Mouse (Mus musculus) E14TG2a.4 (cell line): ENCODE data around the gene Btbd7.

Experiments used
- H3K27me3 ChIP-seq: 2 replicates; pipeline ENCODE4 v1.6.1; 2014; ENCODE audit warnings: low read length, control low read depth; ENCODE audit not compliant: insufficient read depth
- H3K36me3 ChIP-seq: 2 replicates; pipeline ENCODE4 v1.6.1; 2014; ENCODE audit warnings: low read length, control low read depth; ENCODE audit not compliant: insufficient read depth
- H3K4me1 ChIP-seq: replicated peaks from 2 replicates; pipeline ENCODE4 v1.6.1; 2014; ENCODE audit warnings: low read depth, low read length, control low read depth
- H3K4me3 ChIP-seq: replicated peaks from 2 replicates; pipeline ENCODE4 v1.5.1; 2014; ENCODE audit warnings: mild to moderate bottlenecking, low read length
- H3K9me3 ChIP-seq: 2 replicates; pipeline ENCODE4 v1.6.1; 2014; ENCODE audit warnings: low read length, control low read depth
- CTCF ChIP-seq: conservative IDR thresholded peaks from 2 replicates; pipeline ENCODE4 v1.5.1; 2014; ENCODE audit warnings: low read length
- NANOG ChIP-seq: IDR thresholded peaks from 2 replicates; pipeline ENCODE4 v1.6.1; 2014; ENCODE audit warnings: borderline replicate concordance, low read length, mixed read lengths
- POU5F1 ChIP-seq: IDR thresholded peaks from 2 replicates; pipeline ENCODE4 v1.6.1; 2014; ENCODE audit warnings: low read length, borderline replicate concordance

The Btbd7 gene

DNA sequence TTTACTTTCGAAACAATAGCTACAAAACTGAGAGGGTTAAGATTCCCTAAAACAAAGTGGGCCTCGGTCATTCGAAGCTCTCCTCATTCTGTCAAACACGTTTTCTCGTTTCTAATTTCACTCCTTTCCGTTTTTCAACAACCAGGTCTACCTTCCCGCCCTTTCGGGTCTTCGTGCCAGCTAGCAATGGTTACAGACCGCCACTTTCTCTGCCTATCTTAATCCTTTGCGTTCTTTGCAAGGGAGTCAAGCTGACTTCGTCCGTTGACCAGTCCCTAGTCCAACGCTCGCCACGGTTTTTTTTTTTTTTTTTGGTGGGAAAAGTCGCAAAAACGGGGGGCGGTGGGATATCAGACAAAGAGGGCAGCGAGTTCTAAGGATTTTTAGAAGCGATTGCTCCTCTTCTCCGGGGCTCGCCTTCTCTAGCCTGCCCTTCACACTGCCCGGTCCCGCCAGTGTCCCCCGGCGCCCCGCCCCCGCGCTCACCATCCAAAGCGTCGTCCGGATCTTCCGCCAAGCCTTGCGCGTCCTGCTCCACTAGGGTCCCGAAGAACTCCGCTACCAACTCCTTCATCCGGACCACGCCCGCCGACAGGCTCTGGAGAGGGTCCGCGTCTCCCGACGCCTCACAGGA lies 121.1 kb downstream of the Btbd7 start:
- Histone ChIP-seq H3K36me3 (peaks cover 46% of the 10 kb centered on the region), H3K4me3 (peak overlapping the region; percentile 98), H3K9me3 (no peaks in the 10 kb centered on the region), H3K4me1 (peaks cover 64% of the 10 kb centered on the region), H3K27me3 (no peaks in the 10 kb centered on the region)
- TF ChIP-seq CTCF = no peak
- no peak for TF ChIP-seq NANOG
- no peak for TF ChIP-seq POU5F1

GRCm38 (mm10) chr12:102756304-102756703 lies 122.0 kb downstream of the Btbd7 start:
- H3K9me3 ChIP-seq = no peaks in the 10 kb centered on the region
- TF ChIP-seq POU5F1 = no peak
- peak; percentile 75 for TF ChIP-seq CTCF
- H3K27me3 ChIP-seq = no peaks in the 10 kb centered on the region
- H3K4me1 ChIP-seq = peaks cover 63% of the 10 kb centered on the region
- H3K4me3 ChIP-seq = peak overlapping the region; percentile 98
- peaks cover 40% of the 10 kb centered on the region for H3K36me3 ChIP-seq

DNA sequence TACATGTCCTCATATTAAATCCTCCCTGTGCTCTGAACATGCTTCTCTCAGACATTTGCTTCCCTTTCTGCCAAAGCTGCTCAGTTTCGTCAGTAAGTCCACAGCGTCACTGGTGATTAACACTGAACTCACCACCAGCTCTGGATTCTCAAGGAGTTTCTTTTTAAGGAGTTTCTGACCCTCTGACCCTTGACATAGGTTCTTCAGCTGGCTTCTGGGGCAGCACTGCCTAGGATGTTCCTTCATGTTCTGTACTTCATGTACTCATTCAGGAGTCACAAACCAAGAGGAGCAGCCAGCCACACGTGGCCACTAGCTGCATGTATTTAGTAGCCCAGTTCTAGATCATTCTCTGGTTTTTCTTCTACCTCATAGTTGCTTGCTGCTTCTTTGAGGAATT lies 130.0 kb downstream of the Btbd7 start:
- Histone ChIP-seq H3K4me3 (no peak overlapping the region), H3K4me1 (peaks cover 61% of the 10 kb centered on the region), H3K36me3 (peaks cover 59% of the 10 kb centered on the region), H3K27me3 (no peaks in the 10 kb centered on the region), H3K9me3 (no peaks in the 10 kb centered on the region)
- TF ChIP-seq POU5F1 (no peak), CTCF (no peak), NANOG (no peak)

DNA sequence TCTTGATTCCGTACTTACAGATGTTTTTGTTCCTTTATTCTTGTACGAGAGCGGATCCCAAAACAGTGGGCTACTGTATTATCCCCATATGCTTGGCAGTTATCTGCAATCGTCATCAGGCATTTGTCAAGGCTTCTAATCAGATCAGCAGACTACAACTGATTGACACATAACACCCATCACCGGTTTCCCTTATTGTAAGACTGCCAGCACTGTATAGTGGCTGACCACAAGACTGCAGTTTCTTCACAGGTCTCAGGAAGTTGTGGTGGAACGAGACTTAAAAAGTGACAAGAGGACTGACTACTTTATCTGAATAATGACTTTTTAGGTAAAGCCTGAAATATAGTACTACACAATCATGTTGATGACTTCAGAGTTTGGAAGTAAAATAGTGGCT lies 133.4 kb downstream of the Btbd7 start:
- no peaks in the 10 kb centered on the region for H3K9me3 ChIP-seq
- H3K36me3 ChIP-seq = peaks cover 64% of the 10 kb centered on the region
- H3K27me3 ChIP-seq = no peaks in the 10 kb centered on the region
- peak overlapping the region; percentile 92 for H3K4me3 ChIP-seq
- H3K4me1 ChIP-seq = peaks cover 53% of the 10 kb centered on the region
- TF ChIP-seq CTCF = 0 out of 2 replicates have a peak, but pooled peaks have one; percentile 3
- TF ChIP-seq NANOG = no peak
- no peak for TF ChIP-seq POU5F1

DNA sequence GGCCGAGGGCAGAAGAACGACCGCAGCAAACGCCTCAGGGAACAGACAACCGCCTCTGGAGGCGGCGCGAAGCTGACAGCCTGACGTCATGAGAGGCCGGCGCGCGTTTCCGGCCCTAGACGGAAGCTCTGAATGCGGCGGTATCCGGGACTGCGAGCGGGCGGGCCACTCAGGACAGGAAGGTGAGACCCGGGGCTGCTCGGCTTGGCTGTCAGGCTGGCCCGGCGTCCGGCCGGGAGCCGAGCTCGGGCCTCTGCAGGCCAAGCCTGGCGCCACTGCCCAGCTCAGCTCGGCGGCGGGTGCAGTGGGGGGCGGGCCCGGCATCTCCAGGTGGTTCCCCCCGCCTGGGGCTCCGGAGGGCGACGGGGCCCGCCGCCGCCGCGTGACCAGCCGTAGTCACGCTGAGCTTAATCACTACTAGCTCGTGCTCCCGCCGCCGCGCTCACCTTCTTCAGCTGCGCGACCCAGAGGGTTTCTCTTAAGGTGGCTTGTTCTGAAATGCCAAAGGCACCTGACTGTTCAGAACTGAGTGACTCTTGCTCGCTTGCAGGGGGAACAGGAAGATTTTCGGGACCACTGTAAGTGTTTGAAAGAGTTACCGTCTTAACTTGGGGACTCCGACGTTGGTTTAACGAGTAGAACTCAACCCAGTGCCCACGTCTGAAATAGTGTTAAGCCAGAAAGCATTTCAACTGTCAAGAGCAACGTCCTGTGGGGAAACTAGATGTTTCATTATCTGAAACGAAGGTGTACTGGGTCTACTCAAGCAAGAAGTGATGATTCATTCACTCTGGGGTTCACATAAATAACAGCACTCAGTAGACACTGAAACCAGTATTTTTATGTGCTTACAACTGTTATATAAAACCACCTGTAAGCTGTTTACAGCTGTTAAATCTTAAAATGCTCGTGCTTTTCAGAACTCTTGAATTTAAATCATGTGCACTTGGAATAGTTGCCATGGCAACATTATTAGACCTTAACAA lies 134.4 kb downstream of the Btbd7 start, which contains the start of the genes Moap1 and Tmem251:
Gene Moap1 (minus strand): TSS at position 73 of the 986 bp plus-strand sequence.
Gene Tmem251 (plus strand): TSS at position 174 of the 986 bp plus-strand sequence.
- Histone ChIP-seq H3K4me1 (peaks cover 47% of the 10 kb centered on the region), H3K27me3 (no peaks in the 10 kb centered on the region), H3K4me3 (peak within 1 kb of the TSS; percentile 92), H3K36me3 (peaks cover 57% of the 10 kb centered on the region), H3K9me3 (no peaks in the 10 kb centered on the region)
- TF ChIP-seq CTCF (no peak), POU5F1 (no peak), NANOG (no peak)

GRCm38 (mm10) chr12:102743036-102743588 lies 135.2 kb downstream of the Btbd7 start:
- H3K4me1 ChIP-seq = peaks cover 42% of the 10 kb centered on the region
- peaks cover 49% of the 10 kb centered on the region for H3K36me3 ChIP-seq
- peak overlapping the region; percentile 92 for H3K4me3 ChIP-seq
- no peak for TF ChIP-seq NANOG
- TF ChIP-seq POU5F1 = no peak
- no peak for TF ChIP-seq CTCF
- no peaks in the 10 kb centered on the region for H3K9me3 ChIP-seq
- H3K27me3 ChIP-seq = no peaks in the 10 kb centered on the region

GRCm38 (mm10) chr12:102742056-102742455 lies 136.2 kb downstream of the Btbd7 start:
- H3K36me3 ChIP-seq = peaks cover 38% of the 10 kb centered on the region
- no peak overlapping the region for H3K4me3 ChIP-seq
- TF ChIP-seq CTCF (no peak), NANOG (no peak), POU5F1 (no peak)
- no peaks in the 10 kb centered on the region for H3K27me3 ChIP-seq
- no peaks in the 10 kb centered on the region for H3K9me3 ChIP-seq
- H3K4me1 ChIP-seq = peaks cover 36% of the 10 kb centered on the region

DNA sequence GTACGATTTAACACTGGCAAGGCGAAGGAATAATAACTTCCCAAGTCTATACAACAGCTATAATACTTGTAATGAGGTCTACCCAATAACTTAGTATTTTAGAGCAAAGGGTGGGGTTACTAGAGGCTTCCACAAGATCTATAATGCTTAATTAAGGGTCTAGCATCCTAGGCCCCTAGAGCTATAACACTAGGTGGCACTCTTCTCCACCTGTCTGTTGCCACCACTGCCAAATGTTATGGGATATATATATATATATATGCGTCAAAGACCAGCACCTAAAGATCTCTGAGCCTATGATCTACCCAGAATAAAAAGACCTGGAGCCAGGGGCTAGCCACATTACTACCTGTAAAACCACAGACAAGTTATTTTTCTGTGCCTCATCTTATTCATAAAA lies 138.0 kb downstream of the Btbd7 start:
- peaks cover 21% of the 10 kb centered on the region for H3K36me3 ChIP-seq
- H3K9me3 ChIP-seq = no peaks in the 10 kb centered on the region
- H3K4me3 ChIP-seq = no peak overlapping the region
- peak; percentile 41 for TF ChIP-seq CTCF
- no peak for TF ChIP-seq NANOG
- no peak for TF ChIP-seq POU5F1
- H3K4me1 ChIP-seq = peaks cover 26% of the 10 kb centered on the region
- no peaks in the 10 kb centered on the region for H3K27me3 ChIP-seq
